Mouse (Mus musculus) heart, postnatal 0 days (tissue): ENCODE measurements at regions not wholly inside any gene's neighbourhood (a gene's known extent, or its start where the extent isn't known, plus 50 kb on each side); places are given as distances from the start of the nearest gene placed in this dataset.

ENCODE experiments used
- CTCF ChIP-seq: IDR thresholded peaks from 2 replicates; pipeline ENCODE4 v1.5.1; 2016; ENCODE audit warnings: antibody characterized with exemption, control low read depth, low read depth
- EP300 ChIP-seq: IDR thresholded peaks from 2 replicates; pipeline ENCODE4 v1.6.1; 2016; ENCODE audit warnings: antibody characterized with exemption, low read depth

DNA sequence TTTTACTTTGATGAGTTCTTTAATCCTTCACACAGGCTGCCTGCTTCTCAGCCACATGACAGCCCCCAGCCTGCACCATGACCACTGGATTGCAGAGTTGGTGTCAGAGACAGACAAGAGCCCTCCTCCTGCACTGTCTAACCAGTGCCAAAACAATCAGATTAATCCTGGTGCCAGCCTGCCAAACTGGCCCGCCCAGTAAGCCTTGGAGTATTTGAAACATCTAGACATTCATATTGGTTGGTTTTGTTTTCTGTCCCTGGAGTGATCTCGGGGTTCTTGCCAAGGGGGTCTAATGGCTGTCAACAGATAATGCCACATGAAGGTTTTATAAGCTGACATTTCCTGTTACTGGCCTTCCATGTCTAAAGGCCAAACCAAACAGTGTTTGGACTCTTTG is 339.2 kb downstream of the Ankrd50 start:
- TF ChIP-seq CTCF (no peak), EP300 (no peak)
